Mouse (Mus musculus) layer of hippocampus, postnatal 14 days (tissue): ENCODE results near the gene Maml1. TPM values are rescaled to one million over a fixed set of nuclear protein-coding genes. Genes with fewer than 3 reads are reported as not detected.

Experiments
- DNase-seq, 2 experiments: peaks; one replicate each; pipeline ENCODE4 v3.0.0; 2021 to 2022; ENCODE audit warnings: low spot score in 2 of 2, mixed read lengths in 1 of 2
- total RNA-seq, 2 experiments: library from RNA; stranded (reverse); gene quantifications; 2 replicates each; pipeline ENCODE4 v1.2.3; 2021

Gene Maml1
- total RNA-seq, 2 experiments from 2014 or later, result 9.6 to 10.5 TPM

GRCm38 (mm10) chr11:50223783-50224662 is 68.1 kb downstream of the Maml1 start:
- DNase-seq, result no peak

- DNase-seq, result no peak
Observed at GRCm38 (mm10) chr11:50222559-50223276, 69.4 kb downstream of the Maml1 start.

- DNase-seq, result no peak
Observed at GRCm38 (mm10) chr11:50219833-50220232, 72.3 kb downstream of the Maml1 start.

GRCm38 (mm10) chr11:50217811-50218210 is 74.3 kb downstream of the Maml1 start:
- no peak for DNase-seq

GRCm38 (mm10) chr11:50216724-50217366 is 75.3 kb downstream of the Maml1 start:
- DNase-seq, result no peak

- no peak for DNase-seq
Observed at GRCm38 (mm10) chr11:50215633-50216032, 76.5 kb downstream of the Maml1 start.

- DNase-seq, result no peak
Observed at GRCm38 (mm10) chr11:50214631-50215030, 77.5 kb downstream of the Maml1 start.

GRCm38 (mm10) chr11:50212848-50213758 is 79.0 kb downstream of the Maml1 start:
- DNase-seq, result no peak

- no peak for DNase-seq
Observed at GRCm38 (mm10) chr11:50212060-50212739, 79.9 kb downstream of the Maml1 start.

GRCm38 (mm10) chr11:50211322-50212059 is 80.6 kb downstream of the Maml1 start:
- no peak for DNase-seq

GRCm38 (mm10) chr11:50210505-50211151 is 81.5 kb downstream of the Maml1 start, which contains the start of the genes Sqstm1 and Mgat4b:
Sqstm1 (minus strand) TSS chr11:50210827.
Mgat4b (plus strand) TSS chr11:50210890.
- DNase-seq, result peak; percentile 79 to 88

- DNase-seq, result peak; percentile 80 to 94
Observed at GRCm38 (mm10) chr11:50210101-50210504, 82.0 kb downstream of the Maml1 start.

GRCm38 (mm10) chr11:50208039-50208438 is 84.1 kb downstream of the Maml1 start:
- no peak for DNase-seq

- DNase-seq, result no peak
Observed at GRCm38 (mm10) chr11:50207344-50207743, 84.8 kb downstream of the Maml1 start.

GRCm38 (mm10) chr11:50206037-50206436 is 86.1 kb downstream of the Maml1 start:
- no peak for DNase-seq
